Mouse (Mus musculus) forebrain, embryonic 12.5 days (tissue): ENCODE data around the gene Cdv3. TPM values are rescaled to one million over a fixed set of nuclear protein-coding genes. Genes with fewer than 3 reads are reported as not detected.
A peak's percentile ranks its signal among the peaks of the same experiment; 100 is the strongest.
"Not testable (repeated sequence)": the region's sequence is repeated elsewhere in the genome, so short reads cannot be mapped to it uniquely, and the experiment has no call there.

ENCODE experiments used
- ATAC-seq: fragments of 200-750 bp; cut with Nextera tagmentation; 2 replicates; pipeline ENCODE4 v1.8.0; 2017; ENCODE audit warnings: moderate TSS enrichment; ENCODE audit not compliant: low FRiP score
- H3K27ac ChIP-seq: fragments of 300-500 bp; sonication (generic); 2 replicates; pipeline ENCODE4 v1.5.1; 2016; ENCODE audit warnings: mild to moderate bottlenecking
- H3K27me3 ChIP-seq: fragments of 300-500 bp; sonication (generic); 2 replicates; pipeline ENCODE4 v1.6.1; 2016; ENCODE audit warnings: mild to moderate bottlenecking
- H3K36me3 ChIP-seq: fragments of 300-500 bp; sonication (generic); replicated peaks from 2 replicates; pipeline ENCODE4 v1.6.1; 2016; ENCODE audit warnings: mild to moderate bottlenecking
- H3K4me1 ChIP-seq: fragments of 300-500 bp; sonication (generic); 2 replicates; pipeline ENCODE4 v1.6.1; 2016
- H3K4me2 ChIP-seq: fragments of 300-500 bp; sonication (generic); 2 replicates; pipeline ENCODE4 v1.6.1; 2016; ENCODE audit warnings: mild to moderate bottlenecking, moderate library complexity
- H3K4me3 ChIP-seq: fragments of 300-500 bp; sonication (generic); replicated peaks from 2 replicates; pipeline ENCODE4 v1.5.1; 2016; ENCODE audit warnings: mild to moderate bottlenecking
- H3K9ac ChIP-seq: fragments of 300-500 bp; sonication (generic); 2 replicates; pipeline ENCODE4 v1.6.1; 2016; ENCODE audit warnings: mild to moderate bottlenecking
- H3K9me3 ChIP-seq: fragments of 300-500 bp; sonication (generic); 2 replicates; pipeline ENCODE4 v1.6.1; 2016
- WGBS: fragments of 180-500 bp; shearing (Covaris S2); methylation state at CpG from one replicate; pipeline ENCODE4 v1.1.7; 2016; 5-methylcytosine and 5-hydroxymethylcytosine counted together
- polyA plus RNA-seq: library from polyadenylated mRNA; unstranded; fragments of >200 nt; fragmentation: Nextera tagmentation; extraction: Ambion mirVana; gene quantifications from 2 replicates; pipeline ENCODE4 v1.2.1, GENCODE M21; 2016

Cdv3 gene
- polyA plus RNA-seq, 1 experiment from 2014 or later, result 122 TPM

DNA sequence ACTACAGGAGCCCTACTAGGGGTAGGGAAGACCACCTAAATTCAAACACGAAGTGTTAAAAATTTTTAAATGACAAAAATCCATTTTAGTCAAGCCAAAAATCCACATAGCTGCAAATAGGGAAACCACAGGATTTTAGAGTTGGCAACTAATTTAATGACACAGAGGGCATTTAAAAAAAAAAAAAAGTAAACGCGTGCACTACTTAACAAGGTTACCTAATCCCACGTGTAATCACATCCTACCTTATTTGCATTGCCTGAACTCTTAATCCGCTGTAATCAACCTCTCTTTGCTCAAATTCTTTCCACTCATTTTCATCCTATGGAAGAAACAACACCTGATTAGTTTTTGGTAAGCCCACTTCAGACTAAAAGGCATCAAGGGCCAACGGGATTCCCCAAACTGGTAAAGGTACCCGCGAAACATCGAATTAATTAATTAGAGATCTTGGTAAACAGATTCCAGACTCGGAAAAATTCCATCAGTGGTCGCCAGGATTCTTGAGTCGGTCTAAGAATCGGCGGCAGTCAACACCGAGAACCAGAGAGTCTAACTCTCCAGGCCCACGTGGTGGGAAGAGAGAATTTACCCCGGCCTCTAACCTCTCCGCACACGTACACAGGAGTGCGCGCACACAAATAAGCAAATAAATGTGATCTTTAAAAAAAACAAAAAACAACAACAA, 1.8 kb downstream of the Cdv3 start:
- Histone ChIP-seq H3K36me3 (peaks cover 28% of the 10 kb centered on the region), H3K27ac (no peak overlapping the region), H3K9me3 (no peaks in the 10 kb centered on the region), H3K4me2 (peak overlapping the region; percentile 82), H3K9ac (peak overlapping the region; percentile 96), H3K4me1 (peaks cover 26% of the 10 kb centered on the region), H3K27me3 (no peaks in the 10 kb centered on the region), H3K4me3 (peak overlapping the region; percentile 90)
- no peak for ATAC-seq
- 1% methylated on average over 21 of the region's 21 CpGs for WGBS

DNA sequence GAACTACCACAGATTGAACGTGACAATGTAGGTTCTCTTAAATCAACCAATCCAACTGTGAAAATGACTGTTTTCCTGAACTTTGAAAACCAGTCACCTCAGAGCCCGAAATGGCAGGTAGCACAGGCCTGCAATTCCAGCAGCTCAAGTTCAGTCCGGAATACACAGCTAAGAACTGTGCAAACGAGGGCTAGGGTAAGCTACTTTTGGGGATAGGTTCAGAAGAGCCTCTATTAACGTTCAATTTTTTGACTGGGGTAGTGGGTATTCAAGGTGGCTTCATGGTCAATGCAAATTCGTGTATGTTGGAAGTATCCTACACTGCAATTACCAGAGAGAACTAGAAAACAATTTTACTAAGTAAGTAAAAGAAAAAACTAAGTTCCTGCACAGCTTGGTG, 2.6 kb downstream of the Cdv3 start:
- H3K9me3 ChIP-seq, result no peaks in the 10 kb centered on the region
- H3K27me3 ChIP-seq, result no peaks in the 10 kb centered on the region
- peaks cover 34% of the 10 kb centered on the region for H3K36me3 ChIP-seq
- 0 out of 2 replicates have a peak overlapping the region, but pooled peaks have one; percentile 96 for H3K9ac ChIP-seq
- peak overlapping the region; percentile 82 for H3K4me2 ChIP-seq
- 67% methylated on average over 6 of the region's 6 CpGs for WGBS
- peak overlapping the region; percentile 90 for H3K4me3 ChIP-seq
- ATAC-seq, result no peak
- H3K4me1 ChIP-seq, result peaks cover 26% of the 10 kb centered on the region
- H3K27ac ChIP-seq, result no peak overlapping the region

DNA sequence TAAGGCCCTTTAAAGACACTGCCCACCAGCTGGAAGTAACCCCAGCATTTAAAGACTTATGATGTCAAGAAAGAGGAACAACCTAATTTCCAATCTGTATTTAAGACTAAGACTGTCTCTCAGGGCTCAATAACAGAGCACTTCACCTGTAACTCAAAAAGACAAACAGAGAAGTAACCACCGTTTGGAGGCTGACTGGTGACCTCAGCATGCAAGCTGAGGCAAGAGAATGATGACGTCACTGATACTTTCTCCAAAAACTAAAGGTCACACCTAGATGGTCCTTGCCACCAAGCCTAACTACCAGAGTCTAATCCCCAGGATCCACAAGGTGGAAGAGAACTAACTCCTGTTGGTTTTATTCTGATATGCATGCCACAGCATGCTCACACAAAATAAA, 5.0 kb downstream of the Cdv3 start:
- Histone ChIP-seq H3K4me3 (no peak overlapping the region), H3K27ac (no peak overlapping the region), H3K4me2 (no peak overlapping the region), H3K36me3 (peaks cover 52% of the 10 kb centered on the region), H3K4me1 (peaks cover 17% of the 10 kb centered on the region), H3K9me3 (no peaks in the 10 kb centered on the region), H3K27me3 (no peaks in the 10 kb centered on the region), H3K9ac (no peak overlapping the region)
- ATAC-seq, result no peak
- WGBS, result 78% methylated on average over 2 of the region's 2 CpGs

DNA sequence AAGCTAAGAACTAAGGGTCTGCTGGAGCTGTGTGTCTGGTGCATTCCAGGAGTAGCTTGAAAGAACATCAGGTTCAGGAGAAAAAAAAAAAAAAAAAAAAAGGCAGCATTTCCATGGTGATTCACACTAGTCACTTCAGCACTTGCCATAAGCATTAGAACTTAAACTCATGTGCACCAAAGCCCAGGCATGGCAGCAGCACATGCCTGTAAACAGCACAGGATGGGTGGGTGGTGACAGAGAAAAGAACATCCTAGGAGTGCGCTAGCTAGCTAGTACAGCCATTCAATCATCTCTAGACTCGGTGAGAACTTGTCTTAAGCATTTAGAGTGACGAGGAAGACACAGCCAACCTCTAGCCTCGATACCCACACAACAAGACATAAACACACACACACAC, 7.1 kb downstream of the Cdv3 start:
- no peak overlapping the region for H3K9ac ChIP-seq
- WGBS, result 89% methylated on average over 4 of the region's 4 CpGs
- no peaks in the 10 kb centered on the region for H3K27me3 ChIP-seq
- no peak overlapping the region for H3K27ac ChIP-seq
- H3K4me2 ChIP-seq, result no peak overlapping the region
- H3K4me1 ChIP-seq, result peaks cover 11% of the 10 kb centered on the region
- ATAC-seq, result no peak
- no peaks in the 10 kb centered on the region for H3K9me3 ChIP-seq
- H3K4me3 ChIP-seq, result no peak overlapping the region
- H3K36me3 ChIP-seq, result peaks cover 52% of the 10 kb centered on the region

DNA sequence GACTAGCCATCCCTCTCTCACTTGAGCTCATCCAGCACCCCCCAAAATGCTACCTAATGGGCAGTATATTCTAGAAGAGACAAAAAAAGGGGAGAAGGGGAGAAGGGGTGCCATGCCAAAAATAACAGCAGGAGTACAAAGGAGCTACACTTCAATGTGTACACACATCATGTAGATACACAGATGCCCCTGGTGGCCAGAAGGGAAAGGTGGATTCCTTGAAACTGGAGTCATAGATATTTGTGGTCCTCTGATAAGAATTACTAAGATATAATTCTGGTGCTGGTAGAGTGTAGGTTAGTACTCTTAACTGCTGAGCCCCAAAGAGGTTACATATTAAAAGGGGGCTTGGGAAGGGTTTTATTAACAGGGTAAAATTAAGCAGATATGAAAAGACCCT, 7.7 kb downstream of the Cdv3 start:
- Histone ChIP-seq H3K27ac (no peak overlapping the region), H3K4me1 (peaks cover 5% of the 10 kb centered on the region; the same call in 1 of the 2 replicates), H3K4me2 (no peak overlapping the region), H3K9ac (no peak overlapping the region), H3K27me3 (no peaks in the 10 kb centered on the region), H3K9me3 (no peaks in the 10 kb centered on the region), H3K36me3 (peaks cover 46% of the 10 kb centered on the region), H3K4me3 (no peak overlapping the region)
- no peak for ATAC-seq

DNA sequence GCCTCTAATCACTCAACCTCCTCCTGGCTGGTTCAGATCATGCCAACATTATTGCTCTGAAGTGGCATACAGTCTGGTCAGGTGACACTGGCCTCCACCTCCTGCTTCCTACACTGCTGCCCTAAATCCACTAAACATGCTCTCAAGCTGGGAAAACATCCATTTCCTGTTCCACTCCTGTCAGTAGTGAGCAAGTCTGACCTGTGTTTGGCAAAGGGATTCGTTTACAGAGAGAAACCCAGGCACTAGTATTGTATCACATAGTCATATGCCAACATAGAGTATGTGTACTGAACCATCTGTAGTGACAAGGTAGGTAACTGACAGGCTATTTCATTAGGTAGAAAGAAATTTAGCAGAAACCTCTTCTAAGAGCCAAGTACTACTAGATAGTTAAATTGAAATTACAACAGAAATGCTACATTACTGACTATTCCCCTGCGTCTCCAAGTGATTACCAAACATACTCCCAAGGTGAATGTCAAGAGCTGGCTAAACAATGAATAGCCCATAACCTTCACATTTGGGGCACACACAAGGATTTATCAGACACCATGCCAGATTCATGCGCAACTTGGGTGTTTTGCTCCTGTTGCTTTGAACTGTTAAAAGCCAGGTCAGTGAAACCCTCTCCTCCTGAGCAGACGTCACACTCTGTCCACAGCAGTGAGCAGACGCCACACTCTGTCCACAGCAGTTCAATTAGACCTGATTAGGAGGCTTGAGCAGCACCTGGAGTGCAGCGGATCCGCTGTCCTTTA, 12.0 kb downstream of the Cdv3 start:
- H3K36me3 ChIP-seq, result peaks cover 53% of the 10 kb centered on the region
- 90% methylated on average over 7 of the region's 7 CpGs for WGBS
- not testable (repeated sequence) for H3K4me1 ChIP-seq

DNA sequence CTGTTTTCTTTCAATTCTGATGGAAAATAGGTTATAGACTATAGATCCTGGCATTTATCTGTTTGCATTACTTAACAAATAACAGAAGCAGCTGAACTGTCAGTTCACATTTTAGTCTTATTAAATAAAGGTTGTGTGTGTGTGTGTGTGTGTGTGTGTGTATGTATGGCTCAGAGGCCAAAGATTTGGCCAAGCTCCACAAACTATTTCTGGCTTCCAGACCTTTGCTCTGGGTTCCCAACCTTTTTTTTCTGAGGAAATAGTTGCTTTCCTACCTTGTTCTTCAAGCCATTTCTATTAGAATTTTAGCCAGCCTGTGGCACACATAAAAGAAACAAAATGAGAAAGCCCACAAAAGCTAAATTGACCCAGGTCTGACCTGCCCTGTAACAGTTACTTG, 16.8 kb downstream of the Cdv3 start:
- no peak for ATAC-seq
- Histone ChIP-seq H3K27me3 (no peaks in the 10 kb centered on the region), H3K36me3 (peaks cover 68% of the 10 kb centered on the region), H3K4me2 (no peak overlapping the region), H3K9me3 (no peaks in the 10 kb centered on the region), H3K9ac (no peak overlapping the region), H3K4me1 (no peaks in the 10 kb centered on the region), H3K4me3 (no peak overlapping the region), H3K27ac (no peak overlapping the region)

More for the DNA sequence above, 12.0 kb downstream of the Cdv3 start:
- not testable (repeated sequence) for H3K9me3 ChIP-seq, H3K9ac ChIP-seq, H3K4me2 ChIP-seq, H3K27ac ChIP-seq, H3K4me3 ChIP-seq, ATAC-seq, H3K27me3 ChIP-seq

DNA sequence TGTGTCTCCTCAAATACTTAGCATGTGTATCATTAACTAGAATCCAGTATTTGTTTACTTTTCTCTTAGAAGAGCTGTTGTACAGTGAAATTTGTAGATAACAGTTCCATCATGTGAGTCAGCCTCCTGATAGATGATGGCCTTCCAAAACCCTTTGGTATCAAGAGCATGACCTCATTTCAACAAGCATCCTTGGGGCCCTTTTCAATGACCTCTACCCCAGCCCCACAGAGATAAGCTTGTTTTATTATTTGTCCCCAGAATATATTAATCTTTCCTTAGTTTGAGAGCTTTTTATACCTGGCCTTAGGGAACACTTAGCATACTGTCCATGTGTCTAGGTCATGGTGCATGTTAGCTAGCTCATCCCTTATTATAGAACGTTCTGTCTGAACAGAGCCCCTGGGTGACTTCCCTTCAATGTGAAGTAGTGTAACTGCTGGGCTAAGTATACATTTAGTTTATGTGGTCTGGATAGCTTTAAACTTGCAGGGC, 17.6 kb downstream of the Cdv3 start:
- no peak overlapping the region for H3K4me3 ChIP-seq
- no peaks in the 10 kb centered on the region for H3K27me3 ChIP-seq
- H3K4me2 ChIP-seq, result no peak overlapping the region
- H3K9me3 ChIP-seq, result no peaks in the 10 kb centered on the region
- H3K9ac ChIP-seq, result no peak overlapping the region
- no peak overlapping the region for H3K27ac ChIP-seq
- H3K36me3 ChIP-seq, result peaks cover 74% of the 10 kb centered on the region
- WGBS, result 95% methylated on average over 1 of the region's 1 CpGs
- no peak for ATAC-seq
- H3K4me1 ChIP-seq, result no peaks in the 10 kb centered on the region

DNA sequence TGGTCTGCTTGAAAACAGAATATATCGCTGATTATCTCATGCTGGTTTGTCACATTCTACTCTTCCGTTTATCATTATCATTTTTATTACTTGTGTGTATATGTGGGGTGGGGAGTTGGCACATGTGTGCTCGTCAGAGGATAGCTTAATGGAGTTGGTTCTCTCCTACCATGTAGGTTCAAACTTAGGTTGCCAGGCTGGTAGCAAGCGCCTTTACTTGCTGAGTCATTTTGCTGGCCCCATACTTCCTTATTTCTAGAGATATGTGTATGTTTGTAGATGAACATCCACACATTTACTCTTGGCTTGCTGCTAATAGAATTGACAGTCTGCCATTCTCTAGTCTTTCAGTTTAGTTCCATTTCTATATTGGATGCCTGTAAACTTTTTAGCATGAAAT, 18.6 kb downstream of the Cdv3 start:
- no peak overlapping the region for H3K4me2 ChIP-seq
- H3K9ac ChIP-seq, result no peak overlapping the region
- H3K27ac ChIP-seq, result no peak overlapping the region
- H3K9me3 ChIP-seq, result no peaks in the 10 kb centered on the region
- 94% methylated on average over 4 of the region's 4 CpGs for WGBS
- no peaks in the 10 kb centered on the region for H3K4me1 ChIP-seq
- H3K36me3 ChIP-seq, result peaks cover 84% of the 10 kb centered on the region
- no peak overlapping the region for H3K4me3 ChIP-seq
- no peaks in the 10 kb centered on the region for H3K27me3 ChIP-seq
- no peak for ATAC-seq

DNA sequence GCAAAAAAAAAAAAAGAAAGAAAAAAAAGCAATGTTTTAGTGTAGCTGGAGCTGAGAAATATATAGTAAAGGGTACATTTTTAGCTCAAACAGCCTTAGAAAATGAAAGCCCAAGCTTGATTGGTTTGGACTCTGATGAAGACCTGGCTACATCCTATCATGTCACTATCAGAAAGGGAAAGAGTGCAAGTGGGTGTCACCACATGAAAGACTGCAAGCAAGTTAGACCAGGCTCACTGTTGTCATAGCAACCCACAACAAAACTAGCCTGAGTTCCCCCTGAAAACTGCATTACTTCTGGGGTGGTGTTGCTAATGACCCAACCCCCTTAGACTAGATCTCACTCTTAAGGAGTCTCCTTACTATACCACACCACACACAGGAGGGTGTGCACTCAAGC, 28.7 kb downstream of the Cdv3 start:
- Histone ChIP-seq H3K36me3 (peaks cover 89% of the 10 kb centered on the region), H3K4me3 (no peak overlapping the region), H3K9ac (no peak overlapping the region), H3K27me3 (no peaks in the 10 kb centered on the region), H3K9me3 (no peaks in the 10 kb centered on the region), H3K27ac (no peak overlapping the region), H3K4me1 (no peaks in the 10 kb centered on the region), H3K4me2 (no peak overlapping the region)
- ATAC-seq, result no peak

DNA sequence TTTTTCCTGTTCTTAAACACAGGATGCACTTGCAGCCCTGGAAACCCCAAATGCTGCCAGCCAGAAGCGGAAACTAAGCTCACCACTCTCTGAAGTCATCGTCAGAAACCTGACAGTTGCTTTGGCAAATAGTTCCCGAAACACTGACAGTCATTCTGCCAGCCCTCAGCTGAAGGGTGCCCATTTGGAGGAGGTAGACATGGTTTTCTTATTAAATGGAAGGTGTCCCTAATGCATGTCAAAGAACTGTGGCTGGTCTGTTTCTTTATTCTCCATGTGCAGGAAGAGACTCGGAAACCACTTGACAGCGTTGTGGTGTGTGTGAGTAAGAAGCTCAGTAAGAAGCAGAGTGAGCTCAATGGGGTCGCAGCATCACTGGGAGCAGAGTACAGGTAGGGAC, 33.0 kb downstream of the Cdv3 start:
- Histone ChIP-seq H3K4me2 (no peak overlapping the region), H3K9ac (no peak overlapping the region), H3K9me3 (no peaks in the 10 kb centered on the region), H3K27ac (no peak overlapping the region), H3K4me1 (no peaks in the 10 kb centered on the region), H3K27me3 (no peaks in the 10 kb centered on the region), H3K36me3 (peaks cover 92% of the 10 kb centered on the region), H3K4me3 (no peak overlapping the region)
- WGBS, result 96% methylated on average over 6 of the region's 6 CpGs
- ATAC-seq, result no peak

DNA sequence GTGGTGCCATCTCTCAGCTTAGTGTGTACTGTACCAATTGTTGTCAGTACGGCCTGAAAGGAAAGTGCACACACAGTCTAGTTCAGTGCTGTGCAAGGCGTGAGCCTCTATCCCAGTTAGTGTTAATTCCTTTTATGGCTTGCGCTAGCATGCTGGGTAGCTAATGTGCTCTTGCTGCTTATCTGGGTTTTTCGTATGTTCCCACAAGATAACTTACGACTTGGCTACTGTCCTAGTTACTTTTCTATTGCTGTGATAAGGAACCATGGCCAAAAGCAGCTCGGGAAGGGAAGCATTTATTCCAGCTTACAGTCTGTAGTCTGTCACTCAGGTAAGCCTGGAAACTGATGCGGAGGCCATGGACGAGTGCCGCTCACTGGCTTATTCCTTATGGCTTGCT, 39.2 kb downstream of the Cdv3 start:
- Histone ChIP-seq H3K27me3 (no peaks in the 10 kb centered on the region), H3K9ac (no peak overlapping the region), H3K4me3 (no peak overlapping the region), H3K9me3 (no peaks in the 10 kb centered on the region), H3K4me1 (no peaks in the 10 kb centered on the region), H3K4me2 (no peak overlapping the region), H3K27ac (no peak overlapping the region), H3K36me3 (peaks cover 79% of the 10 kb centered on the region)
- WGBS, result 94% methylated on average over 9 of the region's 9 CpGs
- no peak for ATAC-seq

DNA sequence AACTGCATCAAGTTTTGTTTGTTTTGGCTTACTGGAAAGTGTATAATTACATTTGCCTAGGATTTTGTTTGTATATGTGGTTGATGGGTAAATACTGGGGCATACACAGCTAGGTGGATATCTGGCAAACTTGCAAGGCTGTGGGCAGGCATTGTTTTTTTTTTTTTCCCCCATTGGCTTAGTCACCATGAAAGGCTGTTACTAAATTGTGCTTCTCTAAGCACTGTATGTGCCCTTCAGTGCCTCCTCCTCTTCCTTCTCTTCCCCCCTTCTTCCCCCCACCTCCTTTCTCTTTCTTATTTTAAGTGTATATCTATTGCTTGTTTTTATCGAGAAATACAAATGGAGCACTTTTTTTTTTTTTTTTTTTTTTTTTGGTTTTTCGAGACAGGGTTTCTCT, 41.0 kb downstream of the Cdv3 start:
- Histone ChIP-seq H3K27me3 (no peaks in the 10 kb centered on the region), H3K4me3 (no peak overlapping the region), H3K27ac (no peak overlapping the region), H3K9ac (no peak overlapping the region), H3K9me3 (no peaks in the 10 kb centered on the region), H3K4me1 (no peaks in the 10 kb centered on the region), H3K36me3 (peaks cover 81% of the 10 kb centered on the region), H3K4me2 (no peak overlapping the region)
- 100% methylated on average over 1 of the region's 2 CpGs for WGBS
- no peak for ATAC-seq
